Mouse (Mus musculus): ENCODE results near the gene Acsf2. TPM values are rescaled to one million over a fixed set of nuclear protein-coding genes. Genes with fewer than 3 reads are reported as not detected.

The Acsf2 gene
- polyA plus RNA-seq, 1 experiment from 2014 or later, result 8.6 TPM

DNA sequence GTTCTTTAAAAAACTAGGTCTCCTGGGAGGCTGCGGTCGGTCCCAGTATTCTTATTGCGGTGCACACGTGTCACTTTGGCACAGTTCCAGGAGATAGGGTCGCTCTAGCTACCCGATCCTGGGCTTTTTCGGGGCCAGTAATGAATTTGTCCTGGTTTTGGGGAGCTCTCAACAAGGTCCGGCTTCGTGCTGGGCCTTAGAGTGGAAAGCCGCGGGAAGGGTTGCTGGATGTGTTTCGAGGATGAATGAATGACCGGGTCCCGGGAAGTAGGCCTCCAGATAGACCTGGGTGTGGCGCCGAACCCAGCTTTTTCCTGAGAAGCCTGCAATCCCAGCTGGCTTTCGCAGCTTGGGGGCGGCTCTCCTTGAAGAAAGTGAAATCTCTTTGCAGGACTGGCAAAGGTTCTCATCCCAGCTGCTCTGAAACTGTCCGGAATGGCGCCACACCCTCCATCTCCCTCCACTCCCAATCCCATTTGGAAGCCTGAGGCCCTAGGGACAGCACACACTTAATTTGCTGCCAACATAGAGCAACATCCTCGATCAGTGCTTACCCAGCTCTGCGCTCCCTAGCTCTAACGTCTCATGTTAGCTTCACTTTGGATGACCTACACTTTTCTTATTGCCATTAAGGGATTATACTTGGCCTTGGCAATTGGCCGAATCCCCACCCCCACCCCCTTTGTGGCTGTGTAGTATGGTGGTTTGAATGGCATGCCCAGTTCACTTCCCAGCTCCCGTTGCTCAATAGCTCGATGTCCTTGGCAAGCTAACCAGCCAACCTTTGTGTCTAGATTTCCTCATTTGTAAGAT, 28.7 kb upstream of the Acsf2 start:
- ATAC-seq (ENCODE audit: insufficient number of reproducible peaks, low FRiP score, low TSS enrichment, low read depth), result peak; percentile 21; the same call in 1 of the 2 replicates
- Histone ChIP-seq H3K4me3 (ENCODE audit: low read depth, low read length) (peak overlapping the region; percentile 87), H3K27ac (replicated peaks; ENCODE audit: low read depth, low read length) (0 out of 2 replicates have a peak overlapping the region, but pooled peaks have one; percentile 10), H3K4me2 (ENCODE audit: low read depth, severe bottlenecking) (peak overlapping the region; percentile 91), H3K36me3 (ENCODE audit: control insufficient read depth, insufficient read depth, low read length) (peaks cover 27% of the 10 kb centered on the region), H3K9me3 (ENCODE audit: control insufficient read depth, low read length) (no peaks in the 10 kb centered on the region), H3K4me1 (ENCODE audit: control insufficient read depth, insufficient read depth, low read length) (peaks cover 7% of the 10 kb centered on the region; the same call in 1 of the 2 replicates), H3K27me3 (ENCODE audit: control insufficient read depth, insufficient read depth, low read length) (no peaks in the 10 kb centered on the region), H3K9ac (ENCODE audit: low read length) (peak overlapping the region; percentile 76)
- DNase-seq (ENCODE audit: low spot score), result no peak
- WGBS, result 14% methylated on average over 26 of the region's 26 CpGs

- Histone ChIP-seq H3K27ac (replicated peaks; ENCODE audit: low read depth, low read length) (0 out of 2 replicates have a peak overlapping the region, but pooled peaks have one; percentile 10), H3K9ac (ENCODE audit: low read length) (peak overlapping the region; percentile 76), H3K4me1 (ENCODE audit: control insufficient read depth, insufficient read depth, low read length) (peaks cover 7% of the 10 kb centered on the region; the same call in 1 of the 2 replicates), H3K4me3 (ENCODE audit: low read depth, low read length) (peak overlapping the region; percentile 87), H3K36me3 (ENCODE audit: control insufficient read depth, insufficient read depth, low read length) (peaks cover 22% of the 10 kb centered on the region), H3K4me2 (ENCODE audit: low read depth, severe bottlenecking) (peak overlapping the region; percentile 91), H3K9me3 (ENCODE audit: control insufficient read depth, low read length) (no peaks in the 10 kb centered on the region), H3K27me3 (ENCODE audit: control insufficient read depth, insufficient read depth, low read length) (no peaks in the 10 kb centered on the region)
- 0% methylated on average over 21 of the region's 28 CpGs for WGBS
- DNase-seq (ENCODE audit: low spot score) (no peak), ATAC-seq (ENCODE audit: insufficient number of reproducible peaks, low FRiP score, low TSS enrichment, low read depth) (peak; percentile 67; the same call in 1 of the 2 replicates)
Measured at GRCm38 (mm10) chr11:94629884-94630198, 28.2 kb upstream of the Acsf2 start.

DNA sequence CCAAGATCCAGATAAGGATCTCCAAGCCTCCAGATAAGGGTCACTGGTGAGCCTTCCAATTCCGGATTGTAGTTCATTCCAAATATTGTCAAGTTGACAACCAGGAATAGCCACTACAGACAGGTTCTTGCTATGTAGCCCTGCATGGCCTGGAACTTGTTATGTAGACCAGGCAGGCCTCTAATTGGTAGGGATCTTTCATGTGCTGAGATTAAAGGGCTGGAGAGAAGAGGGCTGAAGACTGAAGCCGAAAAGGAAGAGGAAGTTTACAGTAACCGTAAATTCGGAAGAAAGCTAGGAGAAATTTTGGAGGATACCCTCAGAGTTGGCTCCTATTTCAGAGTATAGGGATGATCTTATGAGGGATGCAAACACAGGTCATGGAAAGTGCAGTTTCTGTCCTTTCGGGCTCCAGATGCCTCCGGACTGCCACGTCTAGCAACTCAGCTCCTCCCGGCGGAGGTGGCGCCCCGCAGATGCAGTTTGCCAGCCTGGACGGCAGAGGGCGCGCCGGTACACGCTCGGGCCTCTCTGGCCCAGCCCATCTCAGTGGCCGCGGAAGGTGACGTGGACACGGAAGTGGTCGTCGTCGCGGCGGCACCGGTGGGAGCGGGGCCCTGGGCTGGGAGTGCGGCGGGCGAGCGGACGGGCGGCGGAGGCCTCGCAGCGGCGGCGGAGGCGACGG, 27.7 kb upstream of the Acsf2 start, which contains the start of gene Lrrc59:
TSS of gene Lrrc59 (plus strand) at position 569 of the 685 bp plus-strand sequence.
- WGBS, result 5% methylated on average over 36 of the region's 41 CpGs
- no peaks in the 10 kb centered on the region for H3K9me3 ChIP-seq (ENCODE audit: control insufficient read depth, low read length)
- ATAC-seq (ENCODE audit: insufficient number of reproducible peaks, low FRiP score, low TSS enrichment, low read depth) (peak; percentile 95), DNase-seq (ENCODE audit: low spot score) (peak; percentile 99)
- peaks cover 17% of the 10 kb centered on the region for H3K36me3 ChIP-seq (ENCODE audit: control insufficient read depth, insufficient read depth, low read length)
- H3K4me2 ChIP-seq (ENCODE audit: low read depth, severe bottlenecking), result peak within 1 kb of the TSS; percentile 91
- peaks cover 7% of the 10 kb centered on the region; the same call in 1 of the 2 replicates for H3K4me1 ChIP-seq (ENCODE audit: control insufficient read depth, insufficient read depth, low read length)
- H3K9ac ChIP-seq (ENCODE audit: low read length), result peak within 1 kb of the TSS; percentile 76
- no peaks in the 10 kb centered on the region for H3K27me3 ChIP-seq (ENCODE audit: control insufficient read depth, insufficient read depth, low read length)
- 0 out of 2 replicates have a peak within 1 kb of the TSS, but pooled peaks have one; percentile 10 for H3K27ac ChIP-seq (replicated peaks; ENCODE audit: low read depth, low read length)
- peak within 1 kb of the TSS; percentile 87 for H3K4me3 ChIP-seq (ENCODE audit: low read depth, low read length)

DNA sequence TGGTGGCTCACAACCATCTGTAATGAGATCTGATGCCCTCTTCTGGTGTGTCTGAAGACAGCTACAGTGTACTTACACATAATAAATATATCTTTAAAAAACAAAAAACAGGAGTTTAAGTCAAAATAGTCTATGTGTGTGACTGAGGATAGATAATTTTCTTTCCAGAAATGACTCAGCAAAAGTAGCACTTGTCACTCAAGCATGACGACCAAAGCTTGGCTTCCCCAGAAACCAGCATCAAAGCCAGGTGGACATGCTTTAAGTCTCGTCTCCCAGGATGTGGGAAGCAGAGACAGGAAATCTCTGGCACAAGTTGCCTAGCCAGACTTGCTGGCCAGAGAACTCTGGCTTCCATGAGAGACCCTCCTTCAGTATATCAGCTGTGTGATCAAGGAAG, 20.5 kb upstream of the Acsf2 start:
- H3K27ac ChIP-seq (replicated peaks; ENCODE audit: low read depth, low read length), result no peak overlapping the region
- H3K4me3 ChIP-seq (ENCODE audit: low read depth, low read length), result no peak overlapping the region
- H3K27me3 ChIP-seq (ENCODE audit: control insufficient read depth, insufficient read depth, low read length), result no peaks in the 10 kb centered on the region
- no peaks in the 10 kb centered on the region for H3K9me3 ChIP-seq (ENCODE audit: control insufficient read depth, low read length)
- no peaks in the 10 kb centered on the region for H3K4me1 ChIP-seq (ENCODE audit: control insufficient read depth, insufficient read depth, low read length)
- H3K9ac ChIP-seq (ENCODE audit: low read length), result no peak overlapping the region
- H3K4me2 ChIP-seq (ENCODE audit: low read depth, severe bottlenecking), result no peak overlapping the region
- no peak for ATAC-seq (ENCODE audit: insufficient number of reproducible peaks, low FRiP score, low TSS enrichment, low read depth)
- no peak for DNase-seq (ENCODE audit: low spot score)
- 75% methylated on average over 2 of the region's 2 CpGs for WGBS
- H3K36me3 ChIP-seq (ENCODE audit: control insufficient read depth, insufficient read depth, low read length), result no peaks in the 10 kb centered on the region

DNA sequence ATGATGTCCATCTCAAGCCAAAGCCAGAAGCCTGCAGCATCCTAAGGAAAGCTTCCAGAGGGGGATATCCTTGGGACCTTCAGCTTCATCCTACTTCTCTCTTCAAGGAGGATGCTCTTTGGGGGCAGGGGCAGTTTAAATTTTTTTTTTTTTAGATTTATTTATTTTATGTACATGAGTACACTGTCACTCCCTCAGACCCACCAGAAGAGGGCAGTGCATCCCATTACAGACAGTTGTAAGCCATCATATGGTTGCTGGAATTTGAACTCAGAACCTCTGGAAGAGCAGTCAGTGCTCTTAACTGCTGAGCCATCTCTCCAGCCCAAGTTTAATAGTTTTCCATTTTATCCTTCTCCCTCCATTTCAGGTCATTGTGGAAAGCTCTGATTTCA, 19.8 kb upstream of the Acsf2 start:
- H3K27me3 ChIP-seq (ENCODE audit: control insufficient read depth, insufficient read depth, low read length), result no peaks in the 10 kb centered on the region
- no peak overlapping the region for H3K27ac ChIP-seq (replicated peaks; ENCODE audit: low read depth, low read length)
- H3K9me3 ChIP-seq (ENCODE audit: control insufficient read depth, low read length), result no peaks in the 10 kb centered on the region
- no peaks in the 10 kb centered on the region for H3K36me3 ChIP-seq (ENCODE audit: control insufficient read depth, insufficient read depth, low read length)
- H3K9ac ChIP-seq (ENCODE audit: low read length), result no peak overlapping the region
- no peak for DNase-seq (ENCODE audit: low spot score)
- ATAC-seq (ENCODE audit: insufficient number of reproducible peaks, low FRiP score, low TSS enrichment, low read depth), result no peak
- H3K4me3 ChIP-seq (ENCODE audit: low read depth, low read length), result no peak overlapping the region
- H3K4me2 ChIP-seq (ENCODE audit: low read depth, severe bottlenecking), result no peak overlapping the region
- H3K4me1 ChIP-seq (ENCODE audit: control insufficient read depth, insufficient read depth, low read length), result no peaks in the 10 kb centered on the region

GRCm38 (mm10) chr11:94620766-94621457, 19.2 kb upstream of the Acsf2 start:
- DNase-seq (ENCODE audit: low spot score) (no peak), ATAC-seq (ENCODE audit: insufficient number of reproducible peaks, low FRiP score, low TSS enrichment, low read depth) (no peak)
- H3K4me1 ChIP-seq (ENCODE audit: control insufficient read depth, insufficient read depth, low read length), result no peaks in the 10 kb centered on the region
- no peak overlapping the region for H3K9ac ChIP-seq (ENCODE audit: low read length)
- no peak overlapping the region for H3K27ac ChIP-seq (replicated peaks; ENCODE audit: low read depth, low read length)
- no peaks in the 10 kb centered on the region for H3K9me3 ChIP-seq (ENCODE audit: control insufficient read depth, low read length)
- no peaks in the 10 kb centered on the region for H3K27me3 ChIP-seq (ENCODE audit: control insufficient read depth, insufficient read depth, low read length)
- H3K4me3 ChIP-seq (ENCODE audit: low read depth, low read length), result no peak overlapping the region
- WGBS, result 68% methylated on average over 6 of the region's 6 CpGs
- H3K4me2 ChIP-seq (ENCODE audit: low read depth, severe bottlenecking), result no peak overlapping the region
- H3K36me3 ChIP-seq (ENCODE audit: control insufficient read depth, insufficient read depth, low read length), result no peaks in the 10 kb centered on the region

GRCm38 (mm10) chr11:94617646-94618045, 16.0 kb upstream of the Acsf2 start:
- Histone ChIP-seq H3K9ac (ENCODE audit: low read length) (no peak overlapping the region), H3K27ac (replicated peaks; ENCODE audit: low read depth, low read length) (no peak overlapping the region), H3K9me3 (ENCODE audit: control insufficient read depth, low read length) (no peaks in the 10 kb centered on the region), H3K36me3 (ENCODE audit: control insufficient read depth, insufficient read depth, low read length) (no peaks in the 10 kb centered on the region), H3K27me3 (ENCODE audit: control insufficient read depth, insufficient read depth, low read length) (no peaks in the 10 kb centered on the region), H3K4me2 (ENCODE audit: low read depth, severe bottlenecking) (no peak overlapping the region), H3K4me1 (ENCODE audit: control insufficient read depth, insufficient read depth, low read length) (no peaks in the 10 kb centered on the region), H3K4me3 (ENCODE audit: low read depth, low read length) (no peak overlapping the region)
- WGBS, result 89% methylated on average over 2 of the region's 2 CpGs
- no peak for ATAC-seq (ENCODE audit: insufficient number of reproducible peaks, low FRiP score, low TSS enrichment, low read depth)
- no peak for DNase-seq (ENCODE audit: low spot score)

DNA sequence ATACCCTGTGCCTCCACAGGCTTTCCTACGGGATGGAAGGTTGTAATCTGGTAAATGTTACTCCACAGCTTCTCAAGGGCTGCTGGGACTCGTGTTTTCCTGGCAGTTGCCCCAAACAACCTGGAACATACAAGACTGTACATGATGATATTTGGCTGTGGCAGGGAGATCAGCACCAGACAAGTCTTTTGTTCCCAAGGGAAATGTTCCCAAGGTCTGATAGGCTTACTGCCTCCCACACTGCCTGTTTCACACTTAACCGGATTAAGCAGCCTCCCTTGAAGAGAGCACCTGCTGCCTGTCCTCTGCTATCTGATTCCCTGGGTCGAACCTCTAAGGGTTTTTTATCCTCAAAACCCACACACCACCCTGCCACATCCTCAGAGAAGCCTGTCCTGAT, 13.8 kb upstream of the Acsf2 start:
- no peak overlapping the region for H3K27ac ChIP-seq (replicated peaks; ENCODE audit: low read depth, low read length)
- ATAC-seq (ENCODE audit: insufficient number of reproducible peaks, low FRiP score, low TSS enrichment, low read depth) (no peak), DNase-seq (ENCODE audit: low spot score) (no peak)
- no peaks in the 10 kb centered on the region for H3K9me3 ChIP-seq (ENCODE audit: control insufficient read depth, low read length)
- no peak overlapping the region for H3K9ac ChIP-seq (ENCODE audit: low read length)
- no peak overlapping the region for H3K4me2 ChIP-seq (ENCODE audit: low read depth, severe bottlenecking)
- 37% methylated on average over 4 of the region's 4 CpGs for WGBS
- no peaks in the 10 kb centered on the region for H3K4me1 ChIP-seq (ENCODE audit: control insufficient read depth, insufficient read depth, low read length)
- no peaks in the 10 kb centered on the region for H3K36me3 ChIP-seq (ENCODE audit: control insufficient read depth, insufficient read depth, low read length)
- no peak overlapping the region for H3K4me3 ChIP-seq (ENCODE audit: low read depth, low read length)
- no peaks in the 10 kb centered on the region for H3K27me3 ChIP-seq (ENCODE audit: control insufficient read depth, insufficient read depth, low read length)

All from limb, embryonic 11.5 days (tissue).